Mouse (Mus musculus) liver, postnatal 0 days (tissue): ENCODE data around the gene Bex4. TPM values are rescaled to one million over a fixed set of nuclear protein-coding genes. Genes with fewer than 3 reads are reported as not detected.
A peak's percentile ranks its signal among the peaks of the same experiment; 100 is the strongest.

Experiments used
- ATAC-seq: fragments of 200-750 bp; cut with Nextera tagmentation; 2 replicates; pipeline ENCODE4 v1.8.0; 2017; ENCODE audit warnings: mild to moderate bottlenecking, moderate library complexity
- DNase-seq: peaks from one replicate; pipeline ENCODE4 v3.0.0-alpha.2; 2016
- H3K27ac ChIP-seq: fragments of 300-500 bp; sonication (generic); 2 replicates; pipeline ENCODE4 v1.5.1; 2014; ENCODE audit warnings: antibody characterized with exemption, moderate library complexity, mild to moderate bottlenecking, low read depth
- H3K27me3 ChIP-seq: fragments of 300-500 bp; sonication (generic); 2 replicates; pipeline ENCODE4 v1.6.1; 2014; ENCODE audit warnings: low read length, control low read depth, mixed read lengths; ENCODE audit not compliant: insufficient read depth
- H3K36me3 ChIP-seq: fragments of 300-500 bp; sonication (generic); replicated peaks from 2 replicates; pipeline ENCODE4 v1.6.1; 2014; ENCODE audit warnings: mild to moderate bottlenecking, control low read depth, low read length, moderate library complexity, mixed read lengths; ENCODE audit not compliant: insufficient read depth
- H3K4me1 ChIP-seq: fragments of 300-500 bp; sonication (generic); 2 replicates; pipeline ENCODE4 v1.6.1; 2014; ENCODE audit warnings: antibody characterized with exemption, mild to moderate bottlenecking, control low read depth; ENCODE audit not compliant: insufficient read depth
- H3K4me2 ChIP-seq: fragments of 300-500 bp; sonication (generic); 2 replicates; pipeline ENCODE4 v1.6.1; 2014; ENCODE audit warnings: low read depth, mild to moderate bottlenecking, low read length, moderate library complexity, mixed read lengths
- H3K4me3 ChIP-seq: fragments of 300-500 bp; sonication (generic); 2 replicates; pipeline ENCODE4 v1.5.1; 2014; ENCODE audit warnings: low read depth, low read length
- H3K9ac ChIP-seq: fragments of 300-500 bp; sonication (generic); replicated peaks from 2 replicates; pipeline ENCODE4 v1.6.1; 2014; ENCODE audit warnings: mild to moderate bottlenecking, moderate library complexity
- H3K9me3 ChIP-seq: fragments of 300-500 bp; sonication (generic); 2 replicates; pipeline ENCODE4 v1.6.1; 2016; ENCODE audit warnings: mild to moderate bottlenecking, control low read depth, low read length, mixed read lengths
- CTCF ChIP-seq: sonication (generic); IDR thresholded peaks from 2 replicates; pipeline ENCODE4 v1.5.1; 2016; ENCODE audit warnings: antibody characterized with exemption, low read depth
- EP300 ChIP-seq: IDR thresholded peaks from 2 replicates; pipeline ENCODE4 v1.6.1; 2016; ENCODE audit warnings: antibody characterized with exemption, low read depth, mild to moderate bottlenecking
- WGBS: fragments of 180-500 bp; shearing (Covaris S2); extraction: QIAGEN DNeasy Blood & Tissue Kit; methylation state at CpG from one replicate; pipeline ENCODE4 v1.1.7; 2014; ENCODE audit not compliant: insufficient replicate concordance; 5-methylcytosine and 5-hydroxymethylcytosine counted together
- polyA plus RNA-seq: library from polyadenylated mRNA; unstranded; fragments of >200 nt; fragmentation: Nextera tagmentation; extraction: Ambion mirVana; gene quantifications from 2 replicates; pipeline ENCODE4 v1.2.1, GENCODE M21; 2015

The Bex4 gene
- polyA plus RNA-seq, 1 experiment from 2014 or later: 111 TPM

- Histone ChIP-seq H3K27me3 (no peaks in the 10 kb centered on the region), H3K36me3 (no peaks in the 10 kb centered on the region), H3K4me3 (no peak overlapping the region), H3K4me1 (no peaks in the 10 kb centered on the region), H3K9me3 (no peaks in the 10 kb centered on the region), H3K9ac (no peak overlapping the region), H3K4me2 (no peak overlapping the region), H3K27ac (no peak overlapping the region)
- no peak for DNase-seq
- TF ChIP-seq EP300: no peak
- TF ChIP-seq CTCF: no peak
- WGBS: 70% methylated on average over 5 of the region's 5 CpGs
- ATAC-seq: no peak
These were observed 2.6 kb downstream of the Bex4 start for GRCm38 (mm10) chrX:136141385-136141784.

- TF ChIP-seq EP300 (no peak), CTCF (no peak)
- DNase-seq (no peak), ATAC-seq (no peak)
- Histone ChIP-seq H3K4me2 (no peak overlapping the region), H3K9me3 (no peaks in the 10 kb centered on the region), H3K36me3 (no peaks in the 10 kb centered on the region), H3K27ac (no peak overlapping the region), H3K9ac (no peak overlapping the region), H3K27me3 (no peaks in the 10 kb centered on the region), H3K4me3 (no peak overlapping the region), H3K4me1 (no peaks in the 10 kb centered on the region)
- WGBS: 71% methylated on average over 2 of the region's 2 CpGs
These were observed 4.9 kb downstream of the Bex4 start for GRCm38 (mm10) chrX:136143711-136144110.

- no peak overlapping the region for H3K9ac ChIP-seq
- H3K27ac ChIP-seq: no peak overlapping the region
- WGBS: 57% methylated on average over 7 of the region's 7 CpGs
- no peaks in the 10 kb centered on the region for H3K27me3 ChIP-seq
- peak overlapping the region; percentile 29 for H3K4me2 ChIP-seq
- ATAC-seq: no peak
- TF ChIP-seq CTCF (no peak), EP300 (no peak)
- no peaks in the 10 kb centered on the region for H3K4me1 ChIP-seq
- H3K36me3 ChIP-seq: no peaks in the 10 kb centered on the region
- H3K9me3 ChIP-seq: no peaks in the 10 kb centered on the region
- DNase-seq: no peak
- H3K4me3 ChIP-seq: no peak overlapping the region
These were observed 5.4 kb downstream of the Bex4 start for GRCm38 (mm10) chrX:136144195-136144594.

- ATAC-seq (peak; percentile 26; the same call in 1 of the 2 replicates), DNase-seq (no peak)
- Histone ChIP-seq H3K36me3 (no peaks in the 10 kb centered on the region), H3K9me3 (no peaks in the 10 kb centered on the region), H3K27ac (peak overlapping the region; percentile 71; the same call in 1 of the 2 replicates), H3K4me1 (no peaks in the 10 kb centered on the region), H3K4me2 (peak overlapping the region; percentile 70), H3K9ac (peak overlapping the region; percentile 67; the same call in 1 of the 2 replicates), H3K4me3 (peak overlapping the region; percentile 59), H3K27me3 (no peaks in the 10 kb centered on the region)
- 56% methylated on average over 10 of the region's 10 CpGs for WGBS
- TF ChIP-seq EP300 (no peak), CTCF (no peak)
These were observed 31.8 kb downstream of the Bex4 start for GRCm38 (mm10) chrX:136170625-136171024.

- Histone ChIP-seq H3K9me3 (no peaks in the 10 kb centered on the region), H3K4me2 (peak overlapping the region; percentile 70), H3K4me3 (peak overlapping the region; percentile 59), H3K9ac (peak overlapping the region; percentile 67), H3K27ac (peak overlapping the region; percentile 70), H3K36me3 (no peaks in the 10 kb centered on the region), H3K27me3 (no peaks in the 10 kb centered on the region), H3K4me1 (no peaks in the 10 kb centered on the region)
- WGBS: 22% methylated on average over 24 of the region's 24 CpGs
- ATAC-seq (peak; percentile 64), DNase-seq (peak; percentile 69)
- no peak for TF ChIP-seq EP300
- TF ChIP-seq CTCF: no peak
These were observed 32.7 kb downstream of the Bex4 start for GRCm38 (mm10) chrX:136171189-136172117.

GRCm38 (mm10) chrX:136172118-136172551, 33.3 kb downstream of the Bex4 start, which contains the start of gene Tceal8:
Gene Tceal8, minus strand, starts transcription at chrX:136172342.
- WGBS: 7% methylated on average over 10 of the region's 10 CpGs
- peak; percentile 79 for DNase-seq
- no peaks in the 10 kb centered on the region for H3K9me3 ChIP-seq
- H3K27ac ChIP-seq: peak within 1 kb of the TSS; percentile 70
- H3K9ac ChIP-seq: peak within 1 kb of the TSS; percentile 67
- no peaks in the 10 kb centered on the region for H3K27me3 ChIP-seq
- H3K4me3 ChIP-seq: peak within 1 kb of the TSS; percentile 59
- no peaks in the 10 kb centered on the region for H3K4me1 ChIP-seq
- no peaks in the 10 kb centered on the region for H3K36me3 ChIP-seq
- peak within 1 kb of the TSS; percentile 70 for H3K4me2 ChIP-seq
- peak; percentile 93 for ATAC-seq
- TF ChIP-seq EP300 (0 out of 2 replicates have a peak, but pooled peaks have one; percentile 45), CTCF (peak; percentile 22; the same call in 1 of the 2 replicates)
